Mouse (Mus musculus): ENCODE measurements around the gene Unc13d. TPM values are rescaled to one million over a fixed set of nuclear protein-coding genes. Genes with fewer than 3 reads are reported as not detected.
"Not testable (repeated sequence)": the region's sequence is repeated elsewhere in the genome, so short reads cannot be mapped to it uniquely, and the experiment has no call there.

The Unc13d gene
- polyA plus RNA-seq, 1 experiment from 2014 or later = 6.9 TPM

DNA sequence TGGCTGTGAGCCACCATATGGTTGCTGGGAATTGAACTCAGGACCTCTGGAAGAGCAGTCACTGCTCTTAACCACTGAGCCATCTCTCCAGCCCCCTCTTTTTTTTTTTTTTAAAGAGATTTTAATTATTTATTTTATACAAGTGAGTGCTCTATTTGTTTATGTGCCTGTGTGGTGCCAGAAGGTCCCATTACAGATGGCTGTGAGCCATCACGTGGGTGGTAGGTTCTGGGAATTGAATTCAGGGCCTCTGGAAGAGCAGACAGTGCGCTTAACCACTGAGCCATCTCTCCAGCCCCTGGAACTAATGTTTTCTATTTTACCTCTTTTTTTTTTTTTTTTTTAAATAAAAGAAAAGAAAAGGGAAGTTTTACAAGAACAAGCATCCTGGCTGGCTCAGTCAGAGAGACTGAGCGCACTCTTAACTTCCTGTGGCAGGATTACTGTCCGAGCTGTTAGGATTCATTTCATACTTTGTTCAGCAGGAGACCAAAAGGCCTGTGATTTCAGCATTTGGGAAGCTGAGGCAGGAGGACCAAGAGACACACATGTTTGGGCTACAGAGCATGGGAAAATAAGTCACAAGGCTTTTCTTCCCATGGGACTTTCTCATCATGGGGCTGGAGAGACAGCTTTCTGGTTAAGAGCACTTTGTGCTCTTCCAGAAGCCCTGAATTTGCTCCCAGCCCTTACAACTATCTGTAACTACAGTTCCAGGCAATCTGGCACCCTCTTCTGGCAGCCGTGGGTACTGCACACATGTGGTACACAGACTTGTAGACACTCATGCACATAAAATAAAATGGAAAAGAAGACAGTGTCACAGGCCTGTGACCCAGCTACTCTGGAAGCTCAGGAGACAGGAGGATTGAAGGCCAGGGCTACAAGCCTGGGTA, 18.7 kb upstream of the Unc13d start:
- H3K36me3 ChIP-seq (replicated peaks; ENCODE audit: insufficient read depth, low read length) = no peaks in the 10 kb centered on the region
- WGBS (ENCODE audit: insufficient replicate concordance) = 70% methylated on average over 5 of the region's 5 CpGs

DNA sequence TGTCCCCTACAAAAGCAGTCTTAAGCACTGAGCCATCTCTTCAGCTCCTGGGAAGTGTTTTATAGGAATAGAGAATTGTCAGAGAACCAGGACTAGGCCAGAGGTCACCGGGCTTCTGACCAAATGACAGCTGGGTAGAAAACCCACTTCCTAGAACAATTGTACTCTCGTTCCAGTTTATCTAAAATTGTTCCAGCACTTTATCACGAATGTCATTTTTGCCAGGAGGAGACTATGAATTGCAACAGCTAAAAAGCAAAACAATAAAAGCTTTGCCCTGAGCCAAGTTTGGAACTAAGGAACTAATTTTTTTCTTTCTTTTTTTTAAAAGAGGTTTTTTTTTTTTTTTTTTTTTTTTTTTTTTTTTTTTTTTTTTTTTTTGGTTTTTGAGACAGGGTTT, 17.8 kb upstream of the Unc13d start:
- Histone ChIP-seq H3K9me3 (ENCODE audit: low read length) (peaks cover 3% of the 10 kb centered on the region), H3K4me3 (ENCODE audit: low read depth, low read length) (no peak overlapping the region), H3K4me1 (ENCODE audit: insufficient read depth) (peaks cover 24% of the 10 kb centered on the region), H3K4me2 (ENCODE audit: low read depth, low read length) (no peak overlapping the region), H3K36me3 (replicated peaks; ENCODE audit: insufficient read depth, low read length) (no peaks in the 10 kb centered on the region), H3K27me3 (ENCODE audit: insufficient read depth, low read length) (no peaks in the 10 kb centered on the region), H3K27ac (ENCODE audit: low read depth) (no peak overlapping the region), H3K9ac (replicated peaks) (no peak overlapping the region)
- peak; percentile 33 for DNase-seq
- WGBS (ENCODE audit: insufficient replicate concordance) = 32% methylated on average over 3 of the region's 3 CpGs
- ATAC-seq = 0 out of 2 replicates have a peak, but pooled peaks have one; percentile 5
- TF ChIP-seq CTCF (IDR thresholded peaks at IDR 0.05; ENCODE audit: low read depth) (no peak), EP300 (IDR thresholded peaks at IDR 0.05; ENCODE audit: low read depth) (no peak)

More for the DNA sequence above, 18.7 kb upstream of the Unc13d start:
- no peaks in the 10 kb centered on the region for H3K27me3 ChIP-seq (ENCODE audit: insufficient read depth, low read length)
- DNase-seq (peak; percentile 75), ATAC-seq (no peak)
- no peak overlapping the region for H3K4me3 ChIP-seq (ENCODE audit: low read depth, low read length)
- H3K4me1 ChIP-seq (ENCODE audit: insufficient read depth) = peaks cover 30% of the 10 kb centered on the region
- no peak overlapping the region for H3K4me2 ChIP-seq (ENCODE audit: low read depth, low read length)
- H3K9me3 ChIP-seq (ENCODE audit: low read length) = peaks cover 3% of the 10 kb centered on the region
- TF ChIP-seq EP300 (IDR thresholded peaks at IDR 0.05; ENCODE audit: low read depth) (no peak), CTCF (IDR thresholded peaks at IDR 0.05; ENCODE audit: low read depth) (peak; percentile 71)
- 0 out of 2 replicates have a peak overlapping the region, but pooled peaks have one; percentile 24 for H3K27ac ChIP-seq (ENCODE audit: low read depth)
- H3K9ac ChIP-seq (replicated peaks) = no peak overlapping the region

DNA sequence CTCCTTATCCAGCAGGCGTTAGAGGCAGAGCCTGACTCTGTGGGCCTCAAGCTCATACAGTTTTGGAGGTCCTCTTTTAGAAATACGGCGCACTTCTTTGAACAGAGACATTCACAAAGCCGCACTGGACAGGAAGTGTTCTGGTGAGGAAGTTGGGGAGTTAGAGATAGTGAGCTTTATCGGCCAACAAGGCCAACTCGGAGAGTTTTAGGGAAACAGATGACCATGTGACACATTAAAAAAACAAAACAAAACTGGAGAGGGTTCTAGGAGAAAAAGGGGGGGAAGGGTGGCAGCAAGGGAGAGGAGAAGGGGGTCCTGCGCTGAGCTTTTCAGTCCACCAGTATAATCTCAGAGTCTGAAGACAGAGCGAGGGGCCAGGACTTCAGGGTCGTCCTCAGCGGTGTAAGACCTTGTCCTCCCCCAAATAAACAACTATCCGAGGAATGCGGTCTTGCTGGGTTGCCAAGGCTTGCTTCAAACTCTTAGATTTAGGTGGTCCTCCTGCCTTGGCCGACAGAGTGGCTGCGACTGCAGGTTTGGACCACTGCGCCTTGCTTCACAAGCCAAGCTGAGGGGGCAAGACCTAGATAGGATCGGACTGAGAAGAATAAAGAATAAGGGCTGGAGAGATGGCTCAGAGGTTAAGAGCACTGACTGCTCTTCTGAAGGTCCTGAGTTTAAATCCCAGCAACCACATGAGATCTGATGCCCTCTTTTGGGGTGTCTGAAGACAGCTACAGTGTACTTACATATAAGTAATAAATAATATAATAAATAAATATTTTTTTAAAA, 16.2 kb upstream of the Unc13d start:
- H3K36me3 ChIP-seq (replicated peaks; ENCODE audit: insufficient read depth, low read length) = no peaks in the 10 kb centered on the region
- H3K4me1 ChIP-seq (ENCODE audit: insufficient read depth) = peaks cover 12% of the 10 kb centered on the region
- peaks cover 3% of the 10 kb centered on the region for H3K9me3 ChIP-seq (ENCODE audit: low read length)
- H3K4me2 ChIP-seq (ENCODE audit: low read depth, low read length) = peak overlapping the region; percentile 49
- no peak overlapping the region for H3K4me3 ChIP-seq (ENCODE audit: low read depth, low read length)
- no peak for DNase-seq
- peak overlapping the region; percentile 72 for H3K27ac ChIP-seq (ENCODE audit: low read depth)
- H3K27me3 ChIP-seq (ENCODE audit: insufficient read depth, low read length) = no peaks in the 10 kb centered on the region
- no peak; the same call in 1 of the 2 replicates for ATAC-seq
- TF ChIP-seq CTCF (IDR thresholded peaks at IDR 0.05; ENCODE audit: low read depth) = no peak
- TF ChIP-seq EP300 (IDR thresholded peaks at IDR 0.05; ENCODE audit: low read depth) = peak; percentile 46; the same call in 1 of the 2 replicates
- WGBS (ENCODE audit: insufficient replicate concordance) = 22% methylated on average over 16 of the region's 16 CpGs
- H3K9ac ChIP-seq (replicated peaks) = peak overlapping the region; percentile 35; the same call in 1 of the 2 replicates

- H3K4me2 ChIP-seq (ENCODE audit: low read depth, low read length); H3K9ac ChIP-seq (replicated peaks); DNase-seq; H3K9me3 ChIP-seq (ENCODE audit: low read length); H3K36me3 ChIP-seq (replicated peaks; ENCODE audit: insufficient read depth, low read length); ATAC-seq; H3K27ac ChIP-seq (ENCODE audit: low read depth); H3K4me3 ChIP-seq (ENCODE audit: low read depth, low read length); H3K27me3 ChIP-seq (ENCODE audit: insufficient read depth, low read length): not testable (repeated sequence)
- peaks cover 20% of the 10 kb centered on the region for H3K4me1 ChIP-seq (ENCODE audit: insufficient read depth)
- WGBS (ENCODE audit: insufficient replicate concordance) = 85% methylated on average over 6 of the region's 6 CpGs
These were observed 15.2 kb upstream of the Unc13d start for GRCm38 (mm10) chr11:116092959-116093358.

GRCm38 (mm10) chr11:116091591-116091990, 13.8 kb upstream of the Unc13d start:
- no peak for ATAC-seq

GRCm38 (mm10) chr11:116089545-116089944, 11.8 kb upstream of the Unc13d start:
- 85% methylated on average over 6 of the region's 6 CpGs for WGBS (ENCODE audit: insufficient replicate concordance)
- DNase-seq (no peak), ATAC-seq (no peak)
- Histone ChIP-seq H3K36me3 (replicated peaks; ENCODE audit: insufficient read depth, low read length) (peaks cover 8% of the 10 kb centered on the region), H3K4me3 (ENCODE audit: low read depth, low read length) (no peak overlapping the region), H3K4me1 (ENCODE audit: insufficient read depth) (peaks cover 40% of the 10 kb centered on the region), H3K27ac (ENCODE audit: low read depth) (peak overlapping the region; percentile 14; the same call in 1 of the 2 replicates), H3K27me3 (ENCODE audit: insufficient read depth, low read length) (no peaks in the 10 kb centered on the region), H3K9me3 (ENCODE audit: low read length) (no peaks in the 10 kb centered on the region), H3K4me2 (ENCODE audit: low read depth, low read length) (no peak overlapping the region), H3K9ac (replicated peaks) (no peak overlapping the region)
- TF ChIP-seq CTCF (IDR thresholded peaks at IDR 0.05; ENCODE audit: low read depth) = no peak
- no peak for TF ChIP-seq EP300 (IDR thresholded peaks at IDR 0.05; ENCODE audit: low read depth)

More at GRCm38 (mm10) chr11:116091591-116091990, 13.8 kb upstream of the Unc13d start:
- no peak overlapping the region for H3K4me2 ChIP-seq (ENCODE audit: low read depth, low read length)
- WGBS (ENCODE audit: insufficient replicate concordance) = 81% methylated on average over 6 of the region's 6 CpGs
- H3K4me1 ChIP-seq (ENCODE audit: insufficient read depth) = peaks cover 25% of the 10 kb centered on the region
- no peak for TF ChIP-seq CTCF (IDR thresholded peaks at IDR 0.05; ENCODE audit: low read depth)
- TF ChIP-seq EP300 (IDR thresholded peaks at IDR 0.05; ENCODE audit: low read depth) = no peak
- H3K9me3 ChIP-seq (ENCODE audit: low read length) = peaks cover 2% of the 10 kb centered on the region
- H3K36me3 ChIP-seq (replicated peaks; ENCODE audit: insufficient read depth, low read length) = no peaks in the 10 kb centered on the region
- no peaks in the 10 kb centered on the region for H3K27me3 ChIP-seq (ENCODE audit: insufficient read depth, low read length)
- no peak overlapping the region for H3K4me3 ChIP-seq (ENCODE audit: low read depth, low read length)
- no peak overlapping the region for H3K27ac ChIP-seq (ENCODE audit: low read depth)
- no peak overlapping the region for H3K9ac ChIP-seq (replicated peaks)
- DNase-seq = no peak

All from liver, postnatal 0 days (tissue).